Mouse (Mus musculus) splenic B cell, adult 2 months (primary cell): ENCODE measurements around the gene Pgp.
"Not testable (repeated sequence)": the region's sequence is repeated elsewhere in the genome, so short reads cannot be mapped to it uniquely, and the experiment has no call there.

Experiments
- DNase-seq: peaks from one replicate; pipeline ENCODE4 v3.0.0-alpha.2; 2011; ENCODE audit warnings: low read depth, low spot score
- H3K27me3 ChIP-seq: 2 replicates; pipeline ENCODE4 v1.6.1; 2012; ENCODE audit warnings: mild to moderate bottlenecking, low read length, moderate library complexity, mixed read lengths; ENCODE audit not compliant: control insufficient read depth, poor library complexity, insufficient read depth, severe bottlenecking
- H3K36me3 ChIP-seq: 2 replicates; pipeline ENCODE4 v1.6.1; 2012; ENCODE audit warnings: mild to moderate bottlenecking, low read length, moderate library complexity, mixed read lengths; ENCODE audit not compliant: control insufficient read depth, poor library complexity, insufficient read depth, severe bottlenecking

Gene Pgp

DNA sequence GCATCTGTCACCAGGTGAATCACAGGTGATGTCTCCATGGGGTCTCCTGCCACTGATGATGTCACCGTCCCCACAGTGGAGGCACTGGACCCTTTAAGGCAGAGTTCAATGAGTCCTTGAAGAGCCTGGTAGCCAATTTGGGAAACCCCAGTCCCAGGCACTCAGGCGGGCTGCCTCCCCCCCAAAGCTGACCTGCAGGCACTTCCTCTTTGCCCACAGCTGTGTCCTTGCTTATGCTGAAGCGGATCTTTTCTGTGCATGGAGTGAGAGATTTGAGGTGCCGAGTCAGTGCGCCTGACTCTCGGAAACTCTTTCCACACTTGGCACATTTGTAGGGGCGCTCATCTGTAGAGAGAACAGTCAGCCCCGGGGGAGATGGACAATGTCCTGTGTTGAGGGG is 23.6 kb upstream of the Pgp start:
- DNase-seq, result no peak
- no peaks in the 10 kb centered on the region for H3K27me3 ChIP-seq

DNA sequence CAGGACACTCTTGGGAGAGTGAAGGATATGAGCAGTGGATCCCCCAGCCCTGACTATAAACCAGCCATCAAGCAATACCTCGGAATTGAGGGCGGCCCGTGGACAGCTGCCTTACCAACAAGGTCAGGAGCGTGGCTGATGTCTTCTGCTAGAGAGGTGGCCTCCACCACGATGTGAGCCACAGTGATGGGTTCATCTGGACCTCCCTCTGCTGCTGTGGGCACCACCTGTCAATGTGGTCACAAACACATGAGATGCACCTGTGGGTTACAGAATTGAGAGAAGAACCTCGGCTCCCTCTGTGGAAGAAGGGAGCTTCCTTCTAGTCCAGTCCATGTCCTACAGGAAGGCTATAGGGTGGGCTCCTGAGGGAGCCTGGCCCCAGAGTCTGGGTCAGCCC is 20.7 kb upstream of the Pgp start:
- Histone ChIP-seq H3K36me3 (peaks cover 4% of the 10 kb centered on the region), H3K27me3 (no peaks in the 10 kb centered on the region)
- no peak for DNase-seq

More for the DNA sequence above, 23.6 kb upstream of the Pgp start:
- H3K36me3 ChIP-seq, result peaks cover 4% of the 10 kb centered on the region

DNA sequence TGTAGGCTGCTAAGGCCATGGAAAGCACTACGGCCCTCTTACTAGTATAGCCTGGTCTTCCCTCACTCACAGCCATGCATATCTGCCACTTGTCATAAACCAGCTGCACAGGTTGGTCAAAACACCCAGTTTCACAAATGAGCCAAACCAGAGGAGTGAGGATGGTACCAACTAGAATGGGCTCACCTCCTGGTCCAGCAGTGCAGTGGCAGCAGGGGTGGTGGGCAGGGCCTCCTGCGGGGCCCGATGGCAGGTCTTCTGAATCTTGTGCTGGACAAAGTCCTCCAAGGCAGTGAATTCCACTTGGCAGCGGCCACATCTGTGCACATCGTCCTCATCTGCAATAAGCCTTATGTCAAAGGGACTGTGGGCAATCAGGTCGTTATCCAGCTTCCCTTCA is 19.0 kb upstream of the Pgp start:
- DNase-seq, result no peak
- no peaks in the 10 kb centered on the region for H3K27me3 ChIP-seq
- no peaks in the 10 kb centered on the region; the same call in 1 of the 2 replicates for H3K36me3 ChIP-seq

DNA sequence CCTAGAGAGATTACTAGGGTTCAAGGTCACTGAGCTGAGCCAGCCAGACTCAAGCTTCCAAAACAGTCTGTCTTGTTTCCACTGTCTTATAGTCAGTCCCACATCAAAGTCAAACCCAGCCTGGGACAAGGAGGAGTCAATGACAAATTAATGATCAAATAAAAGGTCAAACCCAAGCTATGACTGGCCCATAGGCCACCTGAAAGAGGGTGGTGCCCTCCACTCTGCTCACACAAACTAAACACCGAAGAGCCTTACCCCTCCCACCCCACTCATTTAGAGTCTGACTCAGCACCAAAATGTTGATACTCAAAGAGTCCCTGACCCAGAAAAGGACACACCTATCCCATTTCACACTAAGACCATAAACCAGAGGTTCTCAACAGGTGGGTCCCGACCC is 16.8 kb upstream of the Pgp start:
- Histone ChIP-seq H3K36me3 (no peaks in the 10 kb centered on the region; the same call in 1 of the 2 replicates), H3K27me3 (no peaks in the 10 kb centered on the region)
- no peak for DNase-seq

DNA sequence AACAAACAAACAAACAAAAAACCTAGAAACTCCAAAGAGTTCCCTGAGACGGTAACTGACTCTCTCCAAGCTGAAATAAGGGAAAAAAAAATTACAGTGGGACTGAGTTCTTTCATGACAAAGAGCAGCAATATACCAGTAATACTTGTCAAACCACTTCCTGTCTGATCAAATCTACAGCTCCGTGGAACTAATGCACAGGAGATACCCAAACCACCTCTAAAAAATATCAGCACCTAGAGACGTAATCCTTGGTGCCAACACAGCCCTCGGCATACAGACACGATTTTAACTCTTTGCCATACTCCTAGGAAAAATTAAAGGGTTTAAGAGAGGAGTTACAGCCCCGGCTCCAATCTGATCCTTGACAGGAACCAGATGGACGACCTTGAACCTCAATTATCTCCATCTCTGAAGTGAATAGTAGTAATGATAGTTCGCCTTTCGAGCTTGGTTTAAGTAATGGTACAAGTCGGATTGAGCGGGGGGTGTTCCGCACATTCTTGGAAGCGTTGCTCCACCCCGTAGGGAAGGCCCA is 15.9 kb upstream of the Pgp start:
- no peak for DNase-seq
- no peaks in the 10 kb centered on the region for H3K27me3 ChIP-seq

DNA sequence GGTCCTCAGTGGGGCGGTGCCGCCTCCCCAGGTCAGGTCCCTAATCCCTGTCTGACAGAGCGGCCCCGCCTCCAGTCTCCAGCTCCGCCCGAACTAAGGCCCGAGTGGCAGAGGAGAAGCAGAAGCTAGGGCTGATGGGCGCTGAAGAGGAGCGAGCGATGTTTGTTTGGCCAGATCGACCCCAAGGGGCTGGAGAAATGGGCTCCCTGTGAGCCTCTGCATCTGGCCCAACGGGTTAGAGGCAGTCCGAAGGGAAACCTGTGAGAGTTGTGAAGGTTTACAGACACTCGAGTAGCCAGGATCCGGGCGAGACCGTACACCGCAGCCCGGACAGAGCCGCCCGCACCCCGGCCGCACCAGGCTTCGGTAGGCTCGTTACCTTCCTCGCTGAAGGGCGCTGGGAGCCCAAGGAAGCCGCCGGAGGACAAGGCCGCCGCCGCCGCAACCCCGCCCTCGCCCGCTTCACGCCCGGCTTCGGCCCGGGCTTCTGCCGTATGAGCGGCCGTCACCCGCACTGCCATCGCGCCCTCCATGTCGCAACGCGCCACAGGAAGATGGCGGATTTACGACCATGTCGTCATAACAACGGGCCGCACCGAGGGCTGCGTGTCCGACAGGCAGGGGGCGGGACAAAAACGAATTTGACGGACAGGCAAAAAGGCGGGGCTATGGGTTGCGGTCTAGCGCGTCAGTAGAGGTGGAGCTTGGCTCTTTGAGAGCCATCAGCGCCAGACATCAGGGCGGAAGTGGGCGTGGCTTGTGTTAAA is 15.3 kb upstream of the Pgp start:
- Histone ChIP-seq H3K36me3 (no peaks in the 10 kb centered on the region), H3K27me3 (no peaks in the 10 kb centered on the region)
- peak; percentile 100 for DNase-seq

More for the DNA sequence above, 15.9 kb upstream of the Pgp start:
- no peaks in the 10 kb centered on the region; the same call in 1 of the 2 replicates for H3K36me3 ChIP-seq

DNA sequence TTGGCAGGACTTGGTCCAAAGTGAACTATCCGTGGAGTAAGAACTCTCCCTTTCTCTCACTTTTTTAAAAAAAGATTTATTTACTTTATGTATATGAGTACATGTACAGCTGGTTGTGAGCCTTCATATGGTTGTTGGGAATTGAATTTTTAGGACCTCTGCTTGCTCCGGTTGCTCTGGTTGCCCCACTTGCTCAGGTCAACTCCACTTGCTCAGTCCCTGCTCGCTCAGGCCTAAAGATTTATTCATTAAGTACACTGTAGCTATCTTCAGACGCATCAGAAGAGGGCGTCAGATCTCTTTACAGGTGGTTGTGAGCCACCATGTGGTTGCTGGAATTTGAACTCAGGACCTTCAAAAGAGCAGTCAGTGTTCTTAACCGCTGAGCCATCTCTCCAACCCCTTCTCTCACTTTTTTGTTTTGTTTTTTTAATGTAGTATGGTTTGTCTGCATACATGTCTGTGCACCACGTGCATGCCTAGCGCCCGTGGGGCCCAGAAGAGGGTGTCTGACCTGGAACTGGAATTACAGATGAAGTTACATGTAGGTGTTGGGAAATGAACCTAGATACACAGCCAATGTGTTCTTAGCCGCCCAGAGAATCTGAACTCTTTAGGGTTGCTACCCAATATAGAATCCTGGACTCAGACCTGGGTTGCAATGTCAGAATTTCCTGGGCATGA is 14.5 kb upstream of the Pgp start:
- not testable (repeated sequence) for H3K27me3 ChIP-seq, DNase-seq, H3K36me3 ChIP-seq

DNA sequence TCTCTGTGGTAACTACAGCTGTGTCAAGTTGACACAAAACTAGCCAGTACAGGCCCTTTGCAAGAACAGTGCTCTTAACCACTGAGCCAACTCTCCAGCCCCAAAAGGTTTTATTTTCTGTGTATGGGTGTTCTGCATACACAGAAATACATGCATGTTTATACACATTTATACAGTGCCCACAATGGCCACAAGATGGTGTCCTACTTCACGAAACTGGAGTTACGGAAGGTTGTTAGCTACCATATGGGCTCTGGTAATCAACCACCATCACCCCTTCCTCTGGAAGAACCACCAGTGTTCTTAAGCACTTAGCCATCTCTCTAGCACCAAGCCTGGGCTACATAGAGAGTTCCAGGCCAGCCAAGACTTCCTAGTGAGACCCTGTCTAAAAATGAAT is 8.6 kb upstream of the Pgp start:
- H3K27me3 ChIP-seq, result no peaks in the 10 kb centered on the region
- no peaks in the 10 kb centered on the region for H3K36me3 ChIP-seq
- peak; percentile 76 for DNase-seq

DNA sequence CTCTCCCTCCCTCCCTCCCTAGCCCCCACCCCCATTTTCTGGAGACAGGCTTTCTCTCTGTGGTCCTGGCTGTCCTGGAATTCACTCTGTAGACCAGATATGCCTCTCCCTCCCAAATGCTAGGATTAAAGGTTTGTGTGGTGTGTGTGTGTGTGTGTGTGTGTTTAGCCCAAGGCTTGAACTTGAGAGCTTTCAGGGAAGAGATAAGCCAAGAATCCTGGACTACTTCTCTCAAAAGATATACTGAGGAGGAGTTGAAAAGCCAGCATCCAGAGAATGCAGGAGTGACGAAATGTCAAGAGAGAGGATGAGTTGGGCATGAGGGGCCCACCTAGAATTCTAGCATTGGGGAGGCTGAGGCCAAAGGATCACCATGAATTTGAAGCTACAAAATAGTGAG is 7.3 kb upstream of the Pgp start:
- no peaks in the 10 kb centered on the region for H3K36me3 ChIP-seq
- H3K27me3 ChIP-seq, result no peaks in the 10 kb centered on the region
- no peak for DNase-seq

DNA sequence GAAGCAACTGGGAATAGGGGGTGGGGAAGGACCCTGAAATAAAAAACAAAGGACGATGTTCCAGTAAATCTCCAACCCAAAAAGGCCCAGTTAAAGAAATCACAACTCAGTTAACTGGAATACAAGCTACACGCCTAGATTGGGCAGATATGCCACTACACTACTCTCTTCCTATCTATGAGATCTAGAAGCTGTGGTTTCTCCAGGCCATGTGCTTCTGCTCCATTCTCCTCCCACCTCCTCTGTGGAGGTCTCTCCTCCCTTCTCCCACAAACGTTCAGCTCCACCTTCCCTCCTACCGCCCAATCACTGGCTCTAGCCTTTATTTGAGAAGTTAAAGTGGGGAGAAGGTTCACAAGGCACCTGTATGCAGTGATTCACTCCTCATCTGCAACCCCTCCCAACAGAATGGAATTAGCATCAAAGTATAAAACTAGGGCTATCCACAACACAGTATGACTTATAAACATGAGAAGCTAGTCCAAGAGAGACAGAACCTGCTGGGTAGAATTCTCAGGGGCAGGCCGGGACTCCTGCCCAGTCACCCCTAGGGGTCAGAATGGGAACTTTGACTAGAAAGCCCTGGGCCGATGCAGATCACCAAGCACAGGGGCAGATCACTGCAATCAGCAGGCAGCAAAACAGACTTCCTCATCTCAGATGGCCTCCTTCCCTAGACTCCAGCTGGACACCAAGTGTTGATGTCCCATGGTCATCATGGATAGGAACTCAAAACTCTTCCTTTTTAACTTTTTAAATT is 6.6 kb upstream of the Pgp start:
- H3K27me3 ChIP-seq, result no peaks in the 10 kb centered on the region
- no peaks in the 10 kb centered on the region for H3K36me3 ChIP-seq
- peak; percentile 40 for DNase-seq

DNA sequence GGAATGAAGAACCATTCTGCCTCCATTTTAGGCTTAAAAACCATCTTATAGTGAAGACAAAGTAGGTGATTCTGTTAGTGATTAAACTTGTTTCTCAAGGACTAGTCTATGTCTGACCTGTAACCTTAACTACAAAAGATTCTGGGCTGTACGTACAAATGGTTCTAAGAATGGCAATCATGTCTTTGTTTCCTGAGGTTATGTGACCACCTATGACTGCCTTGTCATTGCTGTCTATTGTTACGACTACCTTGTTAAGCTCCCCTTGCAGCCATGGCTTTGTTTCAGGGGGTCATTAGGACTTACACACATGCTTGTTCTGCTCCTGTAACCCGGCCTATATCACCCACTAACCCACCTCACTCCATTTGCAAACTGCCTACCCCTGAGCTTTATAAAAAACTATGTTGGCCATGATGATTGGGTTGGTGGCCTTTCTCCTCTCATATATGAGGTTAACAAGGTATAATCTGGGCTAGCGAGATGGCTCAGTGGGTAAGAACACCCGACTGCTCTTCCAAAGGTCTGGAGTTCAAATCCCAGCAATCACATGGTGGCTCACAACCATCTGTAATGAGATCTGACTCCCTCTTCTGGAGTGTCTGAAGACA is 1.5 kb upstream of the Pgp start:
- no peak for DNase-seq
- no peaks in the 10 kb centered on the region for H3K36me3 ChIP-seq
- no peaks in the 10 kb centered on the region for H3K27me3 ChIP-seq

DNA sequence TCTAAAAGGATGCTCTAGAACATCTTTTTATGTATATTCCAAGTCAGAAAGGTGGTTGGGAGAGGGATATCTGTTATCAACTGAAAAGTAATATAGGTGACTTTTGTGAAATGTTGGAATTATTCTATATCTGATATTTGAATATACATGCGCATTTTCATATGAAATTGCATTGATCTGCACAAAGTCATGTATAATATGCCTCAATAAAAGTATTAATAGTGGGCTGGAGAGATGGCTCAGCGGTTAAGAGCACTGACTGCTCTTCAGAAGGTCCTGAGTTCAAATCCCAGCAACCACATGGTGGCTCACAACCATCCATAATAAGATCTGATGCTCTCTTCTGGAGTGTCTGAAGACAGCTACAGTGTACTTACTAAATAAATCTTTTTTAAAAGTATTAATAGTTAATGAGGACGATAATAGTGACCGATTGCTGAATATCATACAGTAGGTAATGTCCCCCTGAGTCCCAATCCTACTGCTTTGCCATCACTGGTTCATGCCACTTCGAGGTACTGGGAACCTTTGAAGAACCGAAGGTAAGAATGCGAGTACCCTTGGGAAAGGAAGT is 769 bp upstream of the Pgp start:
- no peak for DNase-seq
- no peaks in the 10 kb centered on the region for H3K36me3 ChIP-seq
- H3K27me3 ChIP-seq, result no peaks in the 10 kb centered on the region

DNA sequence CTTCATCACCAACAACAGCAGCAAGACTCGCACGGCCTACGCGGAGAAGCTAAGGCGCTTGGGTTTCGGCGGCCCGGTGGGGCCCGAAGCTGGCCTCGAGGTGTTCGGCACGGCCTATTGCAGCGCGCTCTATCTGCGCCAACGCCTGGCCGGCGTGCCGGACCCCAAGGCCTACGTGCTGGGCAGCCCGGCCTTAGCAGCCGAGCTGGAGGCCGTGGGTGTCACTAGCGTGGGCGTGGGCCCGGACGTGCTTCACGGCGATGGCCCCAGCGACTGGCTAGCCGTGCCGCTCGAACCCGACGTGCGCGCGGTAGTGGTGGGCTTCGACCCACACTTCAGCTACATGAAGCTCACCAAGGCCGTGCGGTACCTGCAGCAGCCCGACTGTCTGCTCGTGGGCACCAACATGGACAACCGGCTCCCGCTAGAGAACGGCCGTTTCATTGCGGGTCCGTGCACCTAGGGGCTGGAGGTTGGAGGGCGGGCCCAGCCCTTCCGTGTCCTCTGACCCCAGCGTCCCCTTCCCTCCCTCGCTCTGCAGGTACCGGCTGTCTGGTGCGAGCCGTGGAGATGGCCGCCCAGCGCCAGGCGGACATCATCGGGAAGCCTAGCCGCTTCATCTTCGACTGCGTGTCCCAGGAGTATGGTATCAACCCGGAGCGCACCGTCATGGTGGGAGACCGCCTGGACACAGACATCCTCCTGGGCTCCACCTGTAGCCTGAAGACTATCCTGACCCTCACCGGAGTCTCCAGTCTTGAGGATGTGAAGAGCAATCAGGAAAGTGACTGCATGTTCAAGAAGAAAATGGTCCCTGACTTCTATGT is 722 bp downstream of the Pgp start:
- Histone ChIP-seq H3K27me3 (no peaks in the 10 kb centered on the region), H3K36me3 (peaks cover 5% of the 10 kb centered on the region; the same call in 1 of the 2 replicates)
- DNase-seq, result no peak
